Mouse (Mus musculus) spleen, adult 18-20 months (tissue): ENCODE data around the gene Mcoln1.

ENCODE experiments used
- DNase-seq, 2 experiments: peaks; one replicate each; pipeline ENCODE4 v3.0.0; 2022; ENCODE audit warnings: mixed read lengths in 2 of 2

Gene Mcoln1

DNA sequence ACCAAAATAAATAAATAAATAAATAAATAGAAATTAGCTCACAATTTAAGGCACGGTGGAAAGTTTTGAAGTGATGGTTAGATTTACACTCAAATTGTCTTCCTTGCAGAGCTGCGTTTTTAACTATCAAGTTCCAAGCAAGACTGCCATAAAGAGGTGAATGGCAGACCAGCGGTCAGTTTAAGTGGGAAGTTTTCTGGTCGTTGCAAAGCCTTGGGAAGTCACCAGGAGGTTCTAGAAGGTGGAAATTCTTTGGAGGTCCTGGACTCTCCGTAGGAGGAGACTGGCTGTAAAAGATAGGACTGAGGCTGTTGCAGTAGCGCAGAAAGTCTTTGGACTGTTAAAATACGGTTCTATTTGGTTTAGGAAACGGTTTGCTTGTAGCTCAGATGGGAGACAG, 506 bp upstream of the Mcoln1 start:
- no peak for DNase-seq

- DNase-seq, result no peak
Observed at GRCm38 (mm10) chr8:3502217-3502616, 2.0 kb downstream of the Mcoln1 start.

DNA sequence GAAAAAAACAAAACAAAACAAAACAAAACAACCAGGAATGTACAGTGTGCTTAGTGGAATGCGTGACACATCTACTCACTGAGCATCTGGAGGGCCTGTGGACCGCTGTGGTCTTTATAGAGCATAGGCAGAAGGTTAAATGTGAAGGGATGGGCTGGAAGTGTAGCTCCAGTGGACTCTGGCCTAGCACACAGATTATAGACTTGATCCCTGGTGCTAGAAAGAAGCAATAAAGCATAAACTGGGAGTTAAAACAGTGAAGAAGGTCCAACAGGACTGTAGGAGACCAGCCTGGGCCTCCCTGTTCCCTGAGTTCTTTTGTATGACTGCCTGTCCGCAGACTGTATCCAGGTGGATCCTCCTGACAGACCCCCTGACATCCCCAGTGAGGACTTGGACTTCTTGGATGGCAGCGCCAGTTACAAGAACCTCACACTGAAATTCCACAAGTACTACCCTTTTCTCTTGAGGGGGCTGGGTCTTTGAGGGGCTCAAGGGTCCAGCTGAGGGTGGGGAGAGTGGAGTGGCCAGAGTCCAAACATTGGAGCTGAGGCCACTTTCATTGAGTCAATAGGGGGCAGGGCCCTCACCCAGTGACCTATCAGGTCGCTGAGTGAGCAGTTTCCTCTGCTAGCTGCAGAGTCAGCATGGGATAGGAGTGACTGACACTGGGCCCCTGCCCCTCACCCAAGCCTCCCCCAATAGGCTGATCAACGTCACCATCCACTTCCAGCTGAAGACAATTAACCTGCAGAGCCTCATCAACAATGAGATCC, 7.9 kb downstream of the Mcoln1 start:
- no peak for DNase-seq

DNA sequence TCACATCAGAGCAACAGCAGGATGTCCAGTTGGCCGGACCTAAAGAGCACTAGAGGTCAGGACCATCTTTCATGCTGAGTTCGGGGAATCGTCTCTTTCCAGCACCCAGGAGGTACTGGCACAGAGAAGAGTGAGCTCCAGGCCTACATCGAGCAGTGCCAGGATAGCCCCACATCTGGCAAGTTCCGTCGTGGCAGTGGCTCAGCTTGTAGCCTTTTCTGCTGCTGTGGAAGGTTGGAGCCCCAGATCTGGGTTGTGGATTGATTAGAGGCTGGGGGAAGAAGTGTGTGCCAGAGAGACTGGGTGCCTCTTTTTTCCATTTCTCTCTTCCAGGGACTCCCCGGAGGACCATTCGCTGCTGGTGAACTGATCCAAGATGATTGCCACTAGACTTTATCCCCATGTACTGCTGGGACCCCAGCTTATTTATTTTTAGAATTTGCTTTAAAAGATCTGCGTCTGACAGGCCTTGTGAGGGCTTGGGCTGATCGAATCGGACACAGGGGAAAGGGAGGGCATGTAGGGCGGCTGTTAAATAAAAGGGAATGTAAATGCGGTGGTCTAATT, 14.5 kb downstream of the Mcoln1 start:
- DNase-seq, result no peak

- peak; percentile 75 to 87 for DNase-seq
Observed at GRCm38 (mm10) chr8:3515260-3515671, 15.0 kb downstream of the Mcoln1 start, which contains the start of gene Pnpla6. Gene Pnpla6, plus strand, starts transcription at chr8:3515384.

- DNase-seq, result no peak
Observed at GRCm38 (mm10) chr8:3515771-3516417, 15.6 kb downstream of the Mcoln1 start.

GRCm38 (mm10) chr8:3516450-3517116, 16.3 kb downstream of the Mcoln1 start:
- DNase-seq, result peak; percentile 84 to 91

GRCm38 (mm10) chr8:3517117-3517495, 16.8 kb downstream of the Mcoln1 start:
- no peak for DNase-seq

DNA sequence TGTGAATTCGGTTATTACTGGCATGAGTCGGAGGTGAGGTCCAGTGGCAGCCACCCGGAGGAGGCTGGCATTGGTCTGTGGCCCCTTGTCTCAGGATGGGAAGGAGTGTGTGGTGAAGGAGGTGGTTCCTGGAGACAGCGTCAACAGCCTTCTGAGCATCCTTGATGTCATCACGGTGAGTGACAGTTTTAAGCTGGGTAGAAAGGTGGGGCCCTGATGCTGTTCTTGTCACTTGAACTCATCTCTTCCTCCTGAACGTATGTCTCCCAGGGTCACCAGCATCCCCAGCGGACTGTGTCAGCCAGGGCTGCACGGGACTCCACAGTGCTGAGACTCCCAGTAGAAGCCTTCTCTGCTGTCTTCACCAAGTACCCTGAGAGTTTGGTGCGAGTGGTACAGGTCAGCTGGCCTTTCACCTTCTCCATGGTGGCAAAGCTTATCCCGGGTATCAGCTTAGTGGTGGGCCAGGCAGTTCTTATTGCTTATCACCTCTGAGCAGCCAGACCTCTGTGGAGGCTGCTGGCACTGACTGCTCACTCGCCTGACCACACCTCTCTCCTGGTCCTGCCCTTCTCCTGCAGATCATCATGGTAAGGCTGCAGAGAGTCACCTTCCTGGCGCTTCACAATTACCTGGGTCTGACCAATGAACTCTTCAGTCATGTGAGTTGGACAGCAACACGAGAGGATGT, 21.9 kb downstream of the Mcoln1 start:
- no peak for DNase-seq

- no peak for DNase-seq
Observed at GRCm38 (mm10) chr8:3530816-3531215, 30.6 kb downstream of the Mcoln1 start.

- no peak for DNase-seq
Observed at GRCm38 (mm10) chr8:3531936-3532335, 31.7 kb downstream of the Mcoln1 start.

- DNase-seq, result no peak
Observed at GRCm38 (mm10) chr8:3536053-3536841, 36.0 kb downstream of the Mcoln1 start.

DNA sequence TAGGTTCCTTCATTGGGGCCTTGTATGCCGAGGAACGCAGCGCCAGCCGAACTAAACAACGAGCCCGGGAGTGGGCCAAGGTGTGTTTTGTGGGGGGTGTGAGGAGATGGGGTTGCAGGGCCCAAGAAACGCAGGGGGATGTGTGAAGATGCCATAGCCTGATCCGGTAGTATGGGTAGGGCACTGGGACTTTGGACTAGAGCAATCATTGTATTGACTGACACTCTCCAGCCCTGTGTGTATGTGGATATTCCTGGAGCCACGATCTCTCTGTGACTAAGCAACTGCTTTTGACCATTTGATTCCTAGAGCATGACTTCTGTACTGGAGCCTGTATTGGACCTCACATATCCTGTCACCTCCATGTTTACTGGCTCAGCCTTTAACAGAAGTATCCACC, 36.7 kb downstream of the Mcoln1 start:
- no peak for DNase-seq

DNA sequence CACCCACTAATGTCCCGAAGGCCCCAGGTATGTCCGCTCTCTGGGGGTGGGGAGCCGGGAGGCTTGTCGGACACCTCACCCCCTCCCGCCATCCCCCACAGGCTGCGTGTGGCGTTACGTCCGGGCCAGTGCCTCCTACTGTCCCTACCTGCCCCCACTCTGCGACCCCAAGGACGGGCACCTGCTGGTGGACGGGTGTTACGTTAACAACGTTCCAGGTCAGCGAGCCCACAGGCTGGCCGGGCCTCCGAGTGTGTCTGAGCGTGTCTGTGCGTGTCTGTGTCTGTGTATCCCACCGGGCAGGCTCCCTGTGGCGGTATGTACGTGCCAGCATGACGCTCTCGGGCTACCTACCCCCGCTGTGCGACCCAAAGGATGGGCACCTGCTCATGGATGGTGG, 37.4 kb downstream of the Mcoln1 start:
- no peak for DNase-seq

DNA sequence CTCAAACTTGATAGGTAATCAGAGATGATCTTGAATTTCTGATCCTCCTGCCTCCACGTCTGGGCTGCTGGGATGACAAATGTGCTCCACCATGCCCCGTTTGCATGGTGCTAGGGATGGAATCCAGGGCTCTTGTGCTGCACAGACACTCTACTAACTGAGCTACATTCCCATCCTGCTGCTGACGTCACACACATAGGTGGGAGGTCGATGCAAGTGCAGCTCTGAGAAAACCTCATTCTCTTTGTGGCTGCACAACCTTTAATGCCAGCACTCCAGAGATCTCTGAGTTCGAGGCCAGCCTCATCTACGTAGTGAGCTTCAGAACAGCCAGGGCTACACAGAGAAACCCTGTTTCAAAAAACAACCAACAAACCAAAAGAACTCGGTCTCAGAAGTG, 38.9 kb downstream of the Mcoln1 start:
- DNase-seq, result no peak

DNA sequence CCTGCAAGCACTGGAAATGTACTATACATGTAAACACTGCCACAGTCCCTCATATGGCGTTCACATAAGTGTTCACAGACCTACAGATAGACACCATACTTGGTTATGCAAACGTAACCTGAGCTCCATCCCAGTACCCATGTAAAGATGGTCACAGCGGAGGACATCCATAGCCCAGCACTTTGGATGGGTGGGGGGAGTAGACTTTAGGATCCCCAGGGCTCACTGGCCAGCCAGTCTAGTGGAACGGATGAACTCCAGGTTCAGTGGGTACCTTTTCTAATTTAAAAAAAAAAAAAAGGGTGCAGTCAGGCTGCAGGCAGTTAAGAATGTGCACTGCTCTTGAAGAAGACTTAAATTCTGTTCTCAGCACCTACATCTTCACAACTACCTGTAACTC, 39.8 kb downstream of the Mcoln1 start:
- no peak for DNase-seq

DNA sequence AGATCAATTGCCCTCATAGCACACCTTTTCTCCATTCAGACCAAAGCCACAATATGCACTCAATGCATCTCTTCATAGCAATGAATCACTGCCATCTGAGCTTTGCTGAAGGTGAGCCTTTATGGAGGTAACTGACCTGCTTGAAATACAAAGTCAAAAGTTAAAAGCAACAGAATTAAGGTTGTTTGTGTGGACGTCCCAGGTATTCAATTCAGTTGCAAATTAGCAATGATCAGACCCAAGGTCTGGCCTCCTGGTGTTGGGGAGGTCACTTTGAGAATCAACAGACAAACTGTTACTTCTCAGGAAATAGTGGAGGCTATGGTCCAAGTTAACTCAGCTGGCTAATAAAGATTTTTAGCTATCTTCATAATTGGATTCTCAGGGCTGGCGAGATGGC, 46.3 kb downstream of the Mcoln1 start:
- no peak for DNase-seq

DNA sequence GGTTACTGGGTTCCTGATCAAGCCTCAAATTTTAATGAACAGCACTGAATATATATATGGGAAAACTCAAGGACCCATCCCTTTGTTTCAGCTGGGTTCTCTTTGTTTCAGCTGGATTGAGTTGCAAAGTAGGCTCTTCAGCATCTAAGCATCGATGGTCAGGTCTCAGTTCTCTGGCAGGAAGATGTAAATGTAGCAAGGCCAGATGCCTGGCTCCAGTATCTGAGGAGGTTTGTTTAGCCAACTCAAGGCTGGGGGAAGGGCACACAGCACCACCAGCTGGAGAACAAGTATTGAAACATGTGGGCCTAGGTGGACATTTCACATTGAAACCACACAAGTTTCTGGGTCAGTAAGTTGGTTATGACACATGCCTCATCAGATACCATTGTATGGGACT, 52.0 kb downstream of the Mcoln1 start:
- no peak for DNase-seq

DNA sequence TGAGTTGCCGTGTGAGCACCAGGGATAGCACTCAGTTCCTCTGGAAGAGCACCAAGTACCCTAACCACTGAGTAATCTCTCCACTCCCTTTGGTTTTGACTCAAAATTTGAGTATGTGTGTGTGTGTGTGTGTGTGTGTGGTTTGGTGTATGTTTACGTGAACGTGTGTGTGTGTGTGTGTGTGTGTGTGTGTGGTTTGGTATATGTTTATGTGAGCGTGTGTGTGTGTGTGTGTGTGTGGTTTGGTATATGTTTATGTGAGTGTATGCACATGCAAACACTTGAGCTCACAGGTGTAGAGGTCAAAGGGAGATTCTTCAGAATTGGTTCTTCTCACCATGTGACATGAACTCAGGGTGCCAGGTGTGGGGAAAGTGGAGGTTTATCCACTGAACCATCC, 55.9 kb downstream of the Mcoln1 start:
- no peak for DNase-seq
